Mouse (Mus musculus): ENCODE data around the gene Gm5294. TPM values are rescaled to one million over a fixed set of nuclear protein-coding genes. Genes with fewer than 3 reads are reported as not detected.

Gene Gm5294
- polyA plus RNA-seq, 1 experiment from 2014 or later, result 0.93 TPM

DNA sequence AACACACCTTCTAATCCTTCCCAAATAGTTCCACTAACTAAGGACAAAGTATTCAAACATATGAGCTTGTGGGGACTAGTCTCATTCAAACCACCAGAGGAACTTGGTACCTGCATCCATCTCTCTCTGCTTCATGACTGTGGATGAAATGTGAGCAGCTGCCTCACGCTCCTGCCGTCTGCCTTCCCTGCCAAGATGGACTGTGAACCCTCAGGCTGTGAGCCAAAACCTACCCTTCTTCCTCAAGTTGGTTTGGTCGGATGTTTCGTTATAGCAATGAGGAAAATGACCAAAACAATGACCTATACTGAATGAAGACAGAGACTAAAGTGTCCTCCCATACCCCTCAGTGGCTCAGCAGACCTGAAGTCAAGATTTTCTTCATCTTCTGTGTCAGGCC, 21.1 kb downstream of the Gm5294 start:
- ATAC-seq, result no peak
- no peak overlapping the region for H3K9ac ChIP-seq (ENCODE audit: low read depth, low read length)
- 96% methylated on average over 4 of the region's 4 CpGs for WGBS

DNA sequence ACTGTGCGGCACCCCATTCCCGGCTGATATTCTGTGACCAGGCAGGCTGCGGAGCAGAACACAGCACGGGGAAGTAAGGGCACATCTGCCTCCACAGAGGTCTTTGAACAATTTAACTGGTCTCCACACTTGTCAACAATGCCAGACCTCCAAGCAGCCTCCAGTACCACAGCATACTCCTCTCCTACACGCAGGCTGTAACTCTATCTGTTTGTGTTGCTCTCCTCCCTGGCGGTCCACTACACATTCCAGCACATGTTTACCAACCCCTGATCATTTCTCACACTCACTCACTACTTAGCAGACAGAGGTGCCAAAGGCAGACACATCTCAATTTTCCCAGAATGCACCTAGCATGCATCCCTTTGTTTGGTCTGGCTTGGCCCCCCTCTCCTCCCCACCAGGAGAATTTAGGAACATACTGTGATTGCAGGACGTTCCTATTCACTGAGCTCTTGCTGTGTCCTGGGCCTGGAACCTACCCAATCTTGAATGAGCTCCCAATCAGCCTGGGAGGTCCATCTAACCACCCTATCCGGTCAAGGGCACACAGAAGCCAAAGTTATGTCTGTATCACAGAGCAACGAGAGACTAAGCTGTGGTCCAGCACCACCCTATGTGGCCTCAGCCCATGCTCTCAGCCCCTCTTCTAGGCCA, 23.4 kb downstream of the Gm5294 start:
- no peak for ATAC-seq
- no peaks in the 10 kb centered on the region for H3K9me3 ChIP-seq (ENCODE audit: control insufficient read depth, low read length)
- no peaks in the 10 kb centered on the region for H3K36me3 ChIP-seq (ENCODE audit: control insufficient read depth, insufficient read depth, low read length)
- no peaks in the 10 kb centered on the region for H3K27me3 ChIP-seq (replicated peaks; ENCODE audit: control insufficient read depth, insufficient read depth, low read length)
- WGBS, result 76% methylated on average over 9 of the region's 9 CpGs
- no peak overlapping the region for H3K4me3 ChIP-seq (ENCODE audit: low read length)
- H3K27ac ChIP-seq (ENCODE audit: low read depth, low read length), result no peak overlapping the region
- H3K9ac ChIP-seq (ENCODE audit: low read depth, low read length), result no peak overlapping the region
- peaks cover 3% of the 10 kb centered on the region; the same call in 1 of the 2 replicates for H3K4me1 ChIP-seq (ENCODE audit: control insufficient read depth, insufficient read depth, low read depth, low read length)
- H3K4me2 ChIP-seq (ENCODE audit: low read length), result no peak overlapping the region

More for the DNA sequence above, 21.1 kb downstream of the Gm5294 start:
- Histone ChIP-seq H3K4me3 (ENCODE audit: low read length) (no peak overlapping the region), H3K36me3 (ENCODE audit: control insufficient read depth, insufficient read depth, low read length) (no peaks in the 10 kb centered on the region), H3K27ac (ENCODE audit: low read depth, low read length) (no peak overlapping the region), H3K27me3 (replicated peaks; ENCODE audit: control insufficient read depth, insufficient read depth, low read length) (no peaks in the 10 kb centered on the region), H3K4me2 (ENCODE audit: low read length) (no peak overlapping the region), H3K9me3 (ENCODE audit: control insufficient read depth, low read length) (no peaks in the 10 kb centered on the region), H3K4me1 (ENCODE audit: control insufficient read depth, insufficient read depth, low read depth, low read length) (no peaks in the 10 kb centered on the region)

DNA sequence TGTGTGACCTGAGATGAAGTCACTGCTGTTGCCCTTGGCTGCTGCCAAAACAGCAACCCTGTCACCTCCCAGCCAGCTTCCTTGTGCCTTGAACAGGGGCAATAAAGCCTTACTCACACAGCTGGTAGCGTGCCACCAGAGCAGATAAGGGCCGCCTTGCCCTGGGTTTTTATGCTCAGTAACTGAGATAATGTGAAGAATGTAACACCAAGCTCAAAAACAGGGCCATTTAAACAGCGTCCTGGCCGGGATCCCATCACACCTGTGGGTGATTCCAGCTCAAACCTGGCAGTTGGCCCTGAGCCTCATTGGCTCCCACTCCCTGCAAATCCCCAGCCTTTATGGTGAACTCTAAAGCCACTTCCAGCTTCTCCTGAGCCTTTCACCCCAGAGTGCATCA, 26.6 kb downstream of the Gm5294 start:
- 83% methylated on average over 4 of the region's 4 CpGs for WGBS
- ATAC-seq, result no peak
- H3K9ac ChIP-seq (ENCODE audit: low read depth, low read length), result no peak overlapping the region
- no peaks in the 10 kb centered on the region for H3K36me3 ChIP-seq (ENCODE audit: control insufficient read depth, insufficient read depth, low read length)
- no peaks in the 10 kb centered on the region for H3K27me3 ChIP-seq (replicated peaks; ENCODE audit: control insufficient read depth, insufficient read depth, low read length)
- H3K9me3 ChIP-seq (ENCODE audit: control insufficient read depth, low read length), result no peaks in the 10 kb centered on the region
- H3K4me3 ChIP-seq (ENCODE audit: low read length), result no peak overlapping the region
- H3K4me1 ChIP-seq (ENCODE audit: control insufficient read depth, insufficient read depth, low read depth, low read length), result peaks cover 3% of the 10 kb centered on the region; the same call in 1 of the 2 replicates
- H3K4me2 ChIP-seq (ENCODE audit: low read length), result no peak overlapping the region
- no peak overlapping the region for H3K27ac ChIP-seq (ENCODE audit: low read depth, low read length)

DNA sequence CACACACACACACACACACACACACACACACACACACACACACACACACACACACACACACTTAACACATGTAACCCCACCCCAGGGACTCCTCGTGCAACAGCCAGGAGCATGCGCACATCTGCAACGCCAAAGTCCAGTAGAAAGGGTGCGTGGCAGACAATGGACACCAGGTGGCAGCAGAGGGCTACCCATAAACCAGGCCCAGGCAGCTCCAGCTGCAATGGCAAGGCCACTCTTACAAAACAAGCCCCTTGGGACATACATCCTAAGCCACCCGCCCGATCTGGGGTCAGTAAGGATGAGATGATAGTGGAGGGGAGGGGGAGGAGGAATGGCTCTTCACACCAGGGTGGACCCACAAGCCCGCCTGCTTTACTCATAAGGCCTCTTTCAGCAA, 28.2 kb downstream of the Gm5294 start:
- no peaks in the 10 kb centered on the region for H3K9me3 ChIP-seq (ENCODE audit: control insufficient read depth, low read length)
- H3K27me3 ChIP-seq (replicated peaks; ENCODE audit: control insufficient read depth, insufficient read depth, low read length), result no peaks in the 10 kb centered on the region

DNA sequence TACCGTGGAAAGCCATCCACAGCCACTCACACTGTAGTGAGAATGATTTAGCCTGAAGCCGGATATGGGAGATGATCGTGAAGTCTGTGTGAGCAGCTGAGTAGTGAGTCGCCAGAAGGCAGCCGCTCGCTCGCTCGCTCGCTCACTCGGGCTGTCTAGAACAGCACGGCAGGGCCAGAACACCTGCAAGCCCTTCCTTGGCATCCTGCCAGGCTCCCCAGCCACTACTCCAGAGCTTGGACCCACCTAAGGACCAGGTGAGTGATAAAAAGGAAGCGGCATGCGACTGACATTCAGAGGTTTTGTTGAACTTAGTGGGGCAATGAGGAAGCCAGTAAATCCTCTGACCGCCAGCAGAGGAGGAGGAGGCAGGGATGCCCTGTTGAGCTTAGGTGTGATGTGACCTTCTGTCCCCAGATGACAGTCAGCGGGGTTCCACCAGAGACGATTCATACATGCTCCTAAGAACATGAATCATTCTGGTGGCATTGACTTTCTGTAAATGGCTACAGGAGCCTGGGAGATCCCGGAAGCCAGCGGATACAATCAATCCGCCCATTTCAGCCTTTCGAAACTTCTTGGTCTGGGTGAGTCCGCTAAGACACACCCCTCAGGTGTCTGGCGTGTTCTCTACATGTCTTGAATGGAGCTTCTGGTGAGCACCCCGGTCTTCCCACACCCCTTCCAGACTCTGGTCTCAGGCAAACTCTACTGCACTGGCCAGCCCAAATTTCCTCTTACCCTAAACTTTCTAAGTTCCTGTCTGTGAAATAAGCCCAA, 30.0 kb downstream of the Gm5294 start:
- Histone ChIP-seq H3K27ac (ENCODE audit: low read depth, low read length) (no peak overlapping the region), H3K4me2 (ENCODE audit: low read length) (no peak overlapping the region), H3K9me3 (ENCODE audit: control insufficient read depth, low read length) (no peaks in the 10 kb centered on the region), H3K27me3 (replicated peaks; ENCODE audit: control insufficient read depth, insufficient read depth, low read length) (no peaks in the 10 kb centered on the region), H3K4me3 (ENCODE audit: low read length) (no peak overlapping the region), H3K4me1 (ENCODE audit: control insufficient read depth, insufficient read depth, low read depth, low read length) (peaks cover 3% of the 10 kb centered on the region; the same call in 1 of the 2 replicates), H3K9ac (ENCODE audit: low read depth, low read length) (no peak overlapping the region), H3K36me3 (ENCODE audit: control insufficient read depth, insufficient read depth, low read length) (no peaks in the 10 kb centered on the region)
- ATAC-seq, result no peak
- WGBS, result 80% methylated on average over 23 of the region's 23 CpGs

More for the DNA sequence above, 28.2 kb downstream of the Gm5294 start:
- ATAC-seq, result peak; percentile 81
- WGBS, result 2% methylated on average over 7 of the region's 7 CpGs
- H3K36me3 ChIP-seq (ENCODE audit: control insufficient read depth, insufficient read depth, low read length), result no peaks in the 10 kb centered on the region
- H3K4me3 ChIP-seq (ENCODE audit: low read length), result no peak overlapping the region
- H3K4me1 ChIP-seq (ENCODE audit: control insufficient read depth, insufficient read depth, low read depth, low read length), result peaks cover 3% of the 10 kb centered on the region; the same call in 1 of the 2 replicates
- no peak overlapping the region for H3K27ac ChIP-seq (ENCODE audit: low read depth, low read length)
- H3K4me2 ChIP-seq (ENCODE audit: low read length), result peak overlapping the region; percentile 40
- no peak overlapping the region for H3K9ac ChIP-seq (ENCODE audit: low read depth, low read length)

DNA sequence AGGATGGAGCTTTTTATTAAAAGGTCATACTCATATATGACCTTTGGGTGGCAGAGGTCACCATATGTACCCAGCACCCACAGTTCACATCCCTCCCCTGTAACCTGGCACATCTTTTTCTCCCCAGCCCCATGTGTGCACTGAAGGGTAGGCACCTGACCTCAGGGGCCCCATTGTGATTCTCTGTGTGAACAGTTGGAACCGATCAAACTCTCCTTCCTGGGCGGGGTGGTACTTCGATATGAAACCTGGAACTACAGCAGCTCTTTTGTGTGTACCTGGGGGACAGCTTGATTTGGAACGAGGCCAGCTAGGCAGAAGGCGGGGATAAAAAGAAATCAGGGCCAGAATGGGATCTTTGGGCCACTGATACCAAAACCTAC, 30.6 kb downstream of the Gm5294 start:
- Histone ChIP-seq H3K27ac (ENCODE audit: low read depth, low read length) (no peak overlapping the region), H3K4me2 (ENCODE audit: low read length) (no peak overlapping the region), H3K27me3 (replicated peaks; ENCODE audit: control insufficient read depth, insufficient read depth, low read length) (no peaks in the 10 kb centered on the region), H3K9me3 (ENCODE audit: control insufficient read depth, low read length) (no peaks in the 10 kb centered on the region), H3K36me3 (ENCODE audit: control insufficient read depth, insufficient read depth, low read length) (no peaks in the 10 kb centered on the region), H3K4me1 (ENCODE audit: control insufficient read depth, insufficient read depth, low read depth, low read length) (peaks cover 3% of the 10 kb centered on the region; the same call in 1 of the 2 replicates), H3K4me3 (ENCODE audit: low read length) (no peak overlapping the region), H3K9ac (ENCODE audit: low read depth, low read length) (no peak overlapping the region)
- no peak for ATAC-seq
- WGBS, result 86% methylated on average over 5 of the region's 5 CpGs

DNA sequence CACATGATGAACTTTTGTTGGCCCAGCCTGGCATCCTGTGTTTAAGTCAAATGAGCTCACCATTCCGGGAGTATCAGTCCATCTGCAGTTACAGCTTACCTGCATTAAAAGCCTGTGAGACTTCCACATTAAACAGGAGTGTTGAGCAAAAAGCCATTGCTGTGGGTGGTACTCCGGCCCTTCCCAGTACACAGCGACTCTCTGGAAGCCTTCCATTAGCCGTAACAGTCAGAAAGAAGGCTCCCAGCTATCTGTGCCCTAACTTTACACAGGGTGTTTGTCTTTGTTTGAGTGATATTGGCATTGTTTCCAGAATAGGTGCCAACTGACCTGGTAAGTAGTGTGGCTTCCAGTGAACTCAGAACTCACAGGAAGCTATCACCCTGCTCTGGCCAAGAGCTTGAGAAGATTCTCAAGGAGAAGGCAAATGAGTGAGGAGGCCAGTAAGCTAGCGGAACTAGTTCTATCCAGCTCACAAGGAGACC, 31.5 kb downstream of the Gm5294 start:
- Histone ChIP-seq H3K9me3 (ENCODE audit: control insufficient read depth, low read length) (no peaks in the 10 kb centered on the region), H3K4me3 (ENCODE audit: low read length) (no peak overlapping the region), H3K4me2 (ENCODE audit: low read length) (no peak overlapping the region), H3K27ac (ENCODE audit: low read depth, low read length) (no peak overlapping the region), H3K9ac (ENCODE audit: low read depth, low read length) (no peak overlapping the region), H3K27me3 (replicated peaks; ENCODE audit: control insufficient read depth, insufficient read depth, low read length) (no peaks in the 10 kb centered on the region), H3K4me1 (ENCODE audit: control insufficient read depth, insufficient read depth, low read depth, low read length) (peaks cover 3% of the 10 kb centered on the region; the same call in 1 of the 2 replicates), H3K36me3 (ENCODE audit: control insufficient read depth, insufficient read depth, low read length) (no peaks in the 10 kb centered on the region)
- no peak for ATAC-seq
- WGBS, result 90% methylated on average over 5 of the region's 5 CpGs

DNA sequence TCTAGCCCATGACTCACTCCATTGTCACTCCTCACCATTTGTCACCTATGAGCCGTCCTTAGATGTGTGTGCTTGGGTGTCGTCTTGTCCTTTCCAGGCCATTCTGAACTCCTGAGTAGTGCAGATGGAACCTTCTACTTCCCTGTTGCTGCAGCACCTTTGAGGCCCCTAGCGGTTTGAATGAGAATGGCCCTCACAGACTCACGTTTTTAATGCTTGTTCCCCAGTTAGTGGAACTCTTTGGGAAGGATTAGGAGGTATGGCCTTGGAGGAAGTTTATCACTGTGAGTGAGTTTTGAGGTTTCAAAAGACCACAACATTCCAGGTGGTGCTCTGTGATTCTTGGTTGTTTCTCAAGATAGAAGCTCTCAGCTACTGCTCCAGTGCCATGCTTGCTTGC, 32.3 kb downstream of the Gm5294 start:
- ATAC-seq, result no peak
- 66% methylated on average over 4 of the region's 4 CpGs for WGBS
- no peak overlapping the region for H3K9ac ChIP-seq (ENCODE audit: low read depth, low read length)

DNA sequence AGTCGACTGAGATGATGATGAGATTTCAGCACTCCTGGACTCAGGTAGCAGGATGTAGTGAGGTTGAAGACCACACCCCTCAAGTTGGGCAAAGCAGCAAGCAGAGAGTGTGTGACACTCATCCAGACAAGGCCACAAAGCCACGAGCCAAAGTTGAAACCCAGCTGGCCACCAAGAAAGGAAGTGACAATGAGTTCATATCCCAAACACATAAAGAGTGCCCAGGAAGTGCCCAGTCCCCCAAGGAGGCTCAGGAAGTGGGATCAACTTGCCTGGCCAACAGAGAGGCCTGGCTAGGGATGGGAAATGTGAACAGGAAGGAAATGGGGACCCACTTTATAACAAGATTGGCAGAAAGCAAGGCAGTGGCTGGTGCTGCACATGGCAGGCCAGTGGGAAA, 33.5 kb downstream of the Gm5294 start:
- H3K9ac ChIP-seq (ENCODE audit: low read depth, low read length), result no peak overlapping the region
- no peak overlapping the region for H3K27ac ChIP-seq (ENCODE audit: low read depth, low read length)
- no peaks in the 10 kb centered on the region for H3K27me3 ChIP-seq (replicated peaks; ENCODE audit: control insufficient read depth, insufficient read depth, low read length)
- no peaks in the 10 kb centered on the region for H3K4me1 ChIP-seq (ENCODE audit: control insufficient read depth, insufficient read depth, low read depth, low read length)
- WGBS, result 76% methylated on average over 2 of the region's 2 CpGs
- H3K36me3 ChIP-seq (ENCODE audit: control insufficient read depth, insufficient read depth, low read length), result no peaks in the 10 kb centered on the region
- H3K4me2 ChIP-seq (ENCODE audit: low read length), result no peak overlapping the region
- H3K4me3 ChIP-seq (ENCODE audit: low read length), result no peak overlapping the region
- ATAC-seq, result no peak
- no peaks in the 10 kb centered on the region for H3K9me3 ChIP-seq (ENCODE audit: control insufficient read depth, low read length)

More for the DNA sequence above, 32.3 kb downstream of the Gm5294 start:
- Histone ChIP-seq H3K4me1 (ENCODE audit: control insufficient read depth, insufficient read depth, low read depth, low read length) (peaks cover 3% of the 10 kb centered on the region; the same call in 1 of the 2 replicates), H3K27me3 (replicated peaks; ENCODE audit: control insufficient read depth, insufficient read depth, low read length) (no peaks in the 10 kb centered on the region), H3K4me2 (ENCODE audit: low read length) (no peak overlapping the region), H3K4me3 (ENCODE audit: low read length) (no peak overlapping the region), H3K9me3 (ENCODE audit: control insufficient read depth, low read length) (no peaks in the 10 kb centered on the region), H3K27ac (ENCODE audit: low read depth, low read length) (no peak overlapping the region), H3K36me3 (ENCODE audit: control insufficient read depth, insufficient read depth, low read length) (no peaks in the 10 kb centered on the region)

All from hindbrain, embryonic 16.5 days (tissue).